Mouse (Mus musculus): ENCODE measurements around the gene Tmc2. TPM values are rescaled to one million over a fixed set of nuclear protein-coding genes. Genes with fewer than 3 reads are reported as not detected.

Gene Tmc2
- polyA plus RNA-seq (2012; rRNA removed), result not detected in 2 replicates

DNA sequence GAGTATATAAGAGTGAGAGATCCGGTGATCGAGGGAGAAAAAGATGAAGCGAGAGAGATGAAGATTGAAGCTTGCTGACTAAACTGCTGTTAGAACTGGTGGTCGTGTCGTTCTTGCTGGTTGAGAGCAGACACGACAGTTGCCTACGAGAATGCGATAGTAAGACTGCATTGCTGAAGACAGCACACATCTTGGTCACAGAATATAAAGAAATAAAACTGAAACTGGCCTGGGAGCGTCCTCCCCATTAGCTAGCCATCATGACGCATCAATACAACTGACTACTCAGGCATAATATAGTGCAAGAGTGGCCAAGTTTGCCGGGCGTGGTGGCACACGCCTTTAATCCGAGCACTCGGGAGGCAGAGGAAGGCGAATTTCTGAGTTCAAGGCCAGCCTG is at the start of gene Tmc2:
Gene Tmc2 (plus strand): TSS at position 301 of the 400 bp plus-strand sequence.

DNA sequence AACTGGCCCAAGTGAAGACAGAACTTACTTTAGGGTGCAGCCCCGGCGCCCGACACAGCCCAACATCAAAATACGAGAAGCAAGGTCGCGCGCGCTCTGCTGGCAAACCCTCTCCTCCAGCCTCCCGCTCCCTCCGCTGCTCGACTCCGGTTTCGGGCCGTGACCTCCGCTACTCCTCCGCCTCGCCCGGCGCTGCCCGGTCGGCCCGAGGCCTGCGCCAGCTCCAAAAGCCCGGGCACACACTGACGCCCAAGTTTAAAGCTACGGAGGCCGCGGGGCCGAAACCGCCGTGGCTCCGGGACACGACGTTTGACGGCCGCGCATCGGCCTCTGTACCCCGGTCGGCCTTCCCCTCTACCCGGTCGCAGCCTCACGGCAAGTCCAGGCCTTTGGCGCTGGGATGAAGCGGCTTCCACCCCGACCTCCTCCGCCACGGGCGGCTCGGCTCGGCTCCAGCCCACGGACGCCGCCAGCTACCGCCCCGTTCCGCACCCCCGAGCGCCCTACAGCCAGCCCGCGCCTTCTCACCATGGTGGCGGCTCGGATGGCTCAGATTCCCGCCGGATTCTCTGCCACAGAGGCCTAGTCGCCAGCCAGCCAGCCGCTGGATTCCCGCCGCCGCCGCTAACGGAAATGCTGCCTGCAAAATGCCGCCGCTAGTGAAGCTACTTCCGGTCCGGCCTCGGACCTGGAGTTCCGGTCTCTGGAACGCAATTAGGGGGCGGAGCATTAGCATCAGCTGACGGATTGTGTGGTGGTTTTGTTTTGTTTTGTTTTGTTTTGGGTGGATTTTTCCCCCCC is 16.1 kb upstream of the Tmc2 start, which contains the start of gene Snrpb:
Gene Snrpb (minus strand): TSS at position 698 of the 801 bp plus-strand sequence.

DNA sequence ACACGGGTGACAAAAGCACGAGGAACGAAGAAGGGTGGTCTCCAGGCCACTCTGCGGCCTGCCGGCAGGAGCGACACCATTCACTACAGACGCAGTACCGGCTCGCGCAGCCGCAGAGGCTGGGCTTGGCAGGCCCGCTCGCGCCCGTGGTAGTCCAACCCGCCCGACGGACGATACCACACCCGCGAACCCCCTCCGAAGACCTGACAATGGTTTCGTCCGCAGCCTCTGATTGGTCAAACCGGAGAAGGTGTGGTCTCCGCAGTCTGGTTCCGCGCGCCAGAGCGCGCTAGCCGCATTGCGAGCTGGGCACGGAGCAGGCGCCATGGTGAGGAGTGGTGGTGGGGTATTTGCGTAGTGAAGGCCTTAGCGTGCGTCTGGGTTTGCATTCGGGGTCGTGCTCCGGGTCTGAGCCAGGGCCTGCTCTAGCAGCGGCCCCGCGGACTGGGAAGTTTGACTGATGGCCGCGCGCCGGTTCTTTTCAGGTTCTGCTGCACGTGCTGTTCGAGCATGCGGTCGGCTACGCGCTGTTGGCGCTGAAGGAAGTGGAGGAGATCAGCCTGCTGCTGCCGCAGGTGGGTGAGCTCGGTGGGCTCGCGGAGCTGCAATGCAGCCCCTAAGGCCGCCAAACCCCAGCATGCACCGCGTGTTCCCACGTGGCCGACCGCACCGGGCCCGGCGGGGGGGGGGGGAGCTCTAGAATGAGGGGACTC is 79.3 kb downstream of the Tmc2 start, which contains the start of gene Nop56:
Gene Nop56 (plus strand): TSS at position 282 of the 713 bp plus-strand sequence.

DNA sequence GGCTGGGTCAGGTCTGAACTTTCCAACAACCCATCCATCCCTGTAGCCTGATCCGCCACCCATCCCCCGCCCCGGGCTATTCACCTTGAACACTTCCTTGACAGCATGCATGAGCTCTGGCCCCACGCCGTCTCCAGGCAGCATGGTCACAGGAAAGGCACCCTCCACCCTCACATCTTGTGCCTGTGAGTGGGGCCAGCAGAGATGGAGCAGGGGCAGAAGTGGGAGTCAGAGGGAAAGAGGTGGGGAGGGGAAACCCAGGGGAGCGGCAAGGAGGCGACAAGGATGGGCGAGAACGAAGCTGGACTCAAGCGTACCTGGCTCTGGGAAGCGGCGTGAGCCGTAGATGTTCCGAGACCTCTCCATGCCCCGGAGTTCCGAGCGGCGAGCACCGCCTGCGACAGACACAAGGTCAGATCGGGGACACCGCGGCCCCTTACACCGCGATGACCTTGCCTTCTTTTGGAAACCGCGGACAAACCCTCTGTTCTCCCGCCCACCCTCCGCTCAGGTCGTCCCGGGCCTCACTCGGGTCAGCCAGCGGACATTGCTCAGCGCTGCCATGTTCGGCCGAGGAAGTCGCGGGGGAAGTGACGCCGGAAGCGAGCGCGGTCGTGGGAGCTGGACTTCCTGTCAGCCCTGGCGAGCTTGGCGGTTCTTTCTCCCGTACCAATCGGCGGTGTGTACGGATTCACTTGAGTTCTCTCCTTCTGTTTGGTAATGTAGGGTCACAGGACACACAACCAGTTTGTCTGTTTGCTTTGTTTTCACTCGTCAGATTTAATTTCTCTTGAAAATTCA is 89.1 kb downstream of the Tmc2 start, which contains the start of gene Idh3b:
Gene Idh3b (minus strand): TSS at position 694 of the 801 bp plus-strand sequence.

DNA sequence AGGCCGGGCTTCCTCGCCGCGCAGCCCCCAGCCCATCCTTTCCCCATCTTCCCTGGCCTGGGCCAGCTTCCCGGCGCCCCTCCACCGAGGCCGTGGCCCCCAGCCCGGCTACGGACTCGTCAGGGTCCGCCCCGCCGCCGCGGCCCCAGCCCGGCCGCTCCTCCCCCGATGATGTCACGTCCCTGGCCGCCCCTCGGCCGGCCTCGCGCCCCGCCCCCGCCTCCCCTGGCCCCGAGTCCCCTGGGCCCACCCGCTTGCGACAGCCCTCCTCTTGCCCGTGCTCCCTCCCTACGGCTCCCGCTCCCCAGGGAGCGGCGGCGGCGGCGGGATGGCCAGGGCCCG is 99.9 kb downstream of the Tmc2 start, which contains the start of gene Ebf4:
Gene Ebf4 (plus strand): TSS at position 234 of the 342 bp plus-strand sequence.

Other genes starting within 250 kb of the Tmc2 start
- 324 and 330 TPM in 2 replicates for gene Tgm3, start 182.8 kb upstream of the Tmc2 start, polyA plus RNA-seq (2012; rRNA removed)
- gene Tgm6, start 82.8 kb upstream of the Tmc2 start, polyA plus RNA-seq (2012; rRNA removed), result not detected in 2 replicates
- 287 and 291 TPM in 2 replicates for gene Snrpb, start 15.8 kb upstream of the Tmc2 start, polyA plus RNA-seq (2012; rRNA removed)
- 35.5 and 40.9 TPM in 2 replicates for gene Nop56, start 79.2 kb downstream of the Tmc2 start, polyA plus RNA-seq (2012; rRNA removed)
- gene Idh3b, start 89.4 kb downstream of the Tmc2 start, polyA plus RNA-seq (2012; rRNA removed), result 228 and 240 TPM in 2 replicates
- 3.0 and 3.2 TPM in 2 replicates for gene Ebf4, start 100.0 kb downstream of the Tmc2 start, polyA plus RNA-seq (2012; rRNA removed)
- 2.1 TPM in 2 replicates for gene Cpxm1, start 202.4 kb downstream of the Tmc2 start, polyA plus RNA-seq (2012; rRNA removed)
- not detected in 2 replicates for gene Gm28372, start 210.0 kb downstream of the Tmc2 start, polyA plus RNA-seq (2012; rRNA removed)
- not detected in 2 replicates for gene 1700020A23Rik, start 210.1 kb downstream of the Tmc2 start, polyA plus RNA-seq (2012; rRNA removed)
- not detected in 2 replicates for gene Tmem239, start 211.3 kb downstream of the Tmc2 start, polyA plus RNA-seq (2012; rRNA removed)
- gene Vps16, start 229.1 kb downstream of the Tmc2 start, polyA plus RNA-seq (2012; rRNA removed), result 40.9 and 53.4 TPM in 2 replicates
- gene Pced1a, start 229.5 kb downstream of the Tmc2 start, polyA plus RNA-seq (2012; rRNA removed), result 19.3 and 27.3 TPM in 2 replicates

All from colon, adult 2 months (tissue).